Mouse (Mus musculus): ENCODE data around the gene Smpd2.

The Smpd2 gene

DNA sequence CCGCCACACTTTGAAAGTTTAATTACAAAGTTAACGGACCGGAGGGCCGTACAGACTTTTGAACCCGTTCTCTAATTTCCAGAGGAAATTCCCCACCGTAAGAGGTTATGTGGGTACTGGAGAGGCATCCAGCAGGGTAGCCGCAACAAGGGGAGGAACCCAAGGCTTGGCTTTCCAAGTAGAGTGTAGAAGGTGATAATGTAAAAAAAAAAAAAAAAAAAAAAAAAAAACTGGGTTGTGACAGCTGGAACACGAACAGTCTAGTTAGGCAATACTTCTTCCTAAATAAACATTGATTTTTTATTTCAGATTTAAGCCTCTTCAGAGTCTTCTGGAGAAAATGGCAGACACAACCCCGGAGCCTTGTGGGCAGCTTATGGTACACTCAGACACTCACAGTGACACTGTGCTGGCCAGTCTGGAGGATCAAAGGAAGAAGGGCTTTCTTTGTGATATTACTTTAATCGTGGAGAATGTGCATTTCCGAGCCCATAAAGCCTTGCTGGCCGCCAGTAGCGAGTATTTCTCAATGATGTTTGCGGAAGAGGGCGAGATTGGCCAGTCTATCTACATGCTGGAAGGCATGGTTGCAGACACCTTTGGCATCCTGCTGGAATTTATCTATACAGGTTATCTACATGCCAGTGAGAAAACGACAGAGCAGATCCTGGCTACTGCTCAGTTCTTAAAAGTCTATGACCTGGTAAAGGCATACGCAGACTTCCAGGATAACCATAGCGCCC, 39.2 kb downstream of the Smpd2 start:
- no peak for DNase-seq

DNA sequence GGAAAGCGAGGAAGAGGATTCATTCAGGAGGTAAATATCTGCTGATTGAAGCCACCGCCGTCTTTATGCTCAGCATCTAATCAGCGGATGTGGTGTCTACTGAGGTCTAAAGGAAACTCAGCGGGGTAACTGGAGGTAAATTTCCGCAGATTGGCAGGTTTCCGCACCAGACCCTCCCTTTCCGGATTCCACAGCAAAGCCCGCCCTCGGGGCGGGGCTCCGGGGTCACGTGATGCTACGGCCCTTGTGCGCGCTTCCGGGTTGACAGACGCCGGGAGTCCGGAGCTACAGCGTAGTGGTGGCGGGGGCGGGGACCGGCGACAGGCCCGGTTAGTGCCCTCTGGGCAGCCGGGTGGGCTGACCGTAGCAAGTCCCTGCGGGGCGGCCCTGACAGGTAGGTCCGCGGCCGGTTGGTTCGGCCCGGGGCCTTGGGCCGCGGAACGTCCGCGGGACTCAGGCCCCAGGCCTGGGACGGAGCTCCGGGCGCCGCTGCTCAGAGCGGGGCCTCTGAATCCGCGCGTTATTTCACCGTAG, 40.0 kb downstream of the Smpd2 start, which contains the start of gene Zbtb24:
Gene Zbtb24, plus strand, starts transcription at position 247 of the 534 bp plus-strand sequence.
- DNase-seq: peak; percentile 97

DNA sequence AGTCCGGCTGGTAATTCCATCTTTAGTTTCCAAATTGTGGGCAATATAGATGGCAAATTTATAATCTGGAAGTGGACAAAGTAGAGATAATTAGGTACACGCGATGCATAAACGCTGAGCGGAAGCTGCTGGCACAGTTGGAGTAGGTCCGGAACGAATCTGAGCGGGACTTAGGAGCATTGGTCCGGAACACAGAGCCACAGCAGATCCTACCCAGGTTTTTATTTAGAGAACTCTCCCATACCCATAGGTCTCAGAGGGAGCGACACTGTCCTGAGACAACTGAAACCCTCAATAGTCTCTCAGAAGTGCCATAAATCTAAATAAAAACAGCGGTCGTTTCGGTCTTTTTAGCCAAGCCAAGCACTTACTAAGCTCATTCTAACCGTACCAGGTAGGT, 40.5 kb downstream of the Smpd2 start:
- DNase-seq: no peak

DNA sequence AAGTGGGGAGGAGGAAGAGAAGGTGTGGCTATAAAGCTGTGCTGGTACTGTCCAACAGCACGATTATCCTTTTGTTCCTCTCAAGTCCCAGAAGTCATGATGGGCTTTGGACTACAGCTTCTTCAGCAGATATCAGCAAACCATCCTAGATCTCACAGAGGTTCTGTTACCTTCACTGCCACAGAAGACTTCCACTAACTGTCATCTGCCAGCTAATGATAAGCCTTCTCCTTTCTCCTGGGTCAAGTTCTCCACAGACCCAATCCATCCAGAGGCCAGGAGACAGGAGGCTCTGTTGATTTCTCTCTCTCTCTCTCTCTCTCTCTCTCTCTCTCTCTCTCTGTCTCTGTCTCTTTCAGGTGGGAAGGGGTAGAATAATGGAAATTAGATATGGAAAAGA, 42.0 kb downstream of the Smpd2 start:
- DNase-seq: no peak

All from retina, postnatal 1 day (tissue).